ENCODE assay signal across 7 mouse cellular contexts in the genomic region with DNA sequence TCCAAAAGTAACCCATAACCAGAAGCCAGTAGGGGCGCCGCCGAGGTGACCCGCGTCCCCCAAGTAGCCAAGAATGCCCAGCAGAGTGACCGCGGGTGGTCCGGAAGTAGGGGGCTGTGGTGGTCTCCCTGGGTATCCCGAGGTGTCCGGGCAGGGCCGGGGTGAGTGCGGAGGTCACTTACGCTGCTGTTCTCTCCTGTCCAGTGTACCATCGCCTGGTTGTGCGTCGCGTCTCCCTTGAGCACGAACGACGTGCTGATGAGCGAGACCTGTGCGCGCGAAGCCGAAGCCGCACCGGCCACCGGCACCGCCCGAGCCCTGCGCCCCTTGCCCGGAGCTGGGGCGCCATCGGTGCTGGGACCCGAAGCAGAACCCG. TPM values are rescaled to one million over a fixed set of nuclear protein-coding genes. Genes with fewer than 3 reads are reported as not detected.
A peak's percentile ranks its signal among the peaks of the same experiment; 100 is the strongest.
DNase-seq lines count a peak whose midpoint lies in the region; ATAC-seq lines count a peak whose summit lies in the region.

No protein-coding gene starts in this region.

- peak overlapping the region; percentile 95 for H3K4me2 ChIP-seq in hindbrain, embryonic 13.5 days
- H3K4me2 ChIP-seq in midbrain, embryonic 11.5 days, result peak overlapping the region; percentile 99

- H3K9me3 ChIP-seq in embryonic facial prominence, embryonic 10.5 days, result no peaks in the 10 kb centered on the region
- no peaks in the 10 kb centered on the region for H3K9me3 ChIP-seq in hindbrain, embryonic 13.5 days
- no peaks in the 10 kb centered on the region for H3K9me3 ChIP-seq in midbrain, embryonic 11.5 days (ENCODE audit: control insufficient read depth, low read length)

- H3K27ac ChIP-seq in embryonic facial prominence, embryonic 10.5 days (replicated peaks), result peak overlapping the region; percentile 89
- peak overlapping the region; percentile 71; the same call in 1 of the 2 replicates for H3K27ac ChIP-seq in hindbrain, embryonic 13.5 days
- no peak overlapping the region for H3K27ac ChIP-seq in midbrain, embryonic 11.5 days (ENCODE audit: low read depth, low read length)

- H3K36me3 ChIP-seq in embryonic facial prominence, embryonic 10.5 days (replicated peaks), result no peaks in the 10 kb centered on the region
- no peaks in the 10 kb centered on the region for H3K36me3 ChIP-seq in hindbrain, embryonic 13.5 days
- H3K36me3 ChIP-seq in midbrain, embryonic 11.5 days (ENCODE audit: control insufficient read depth, insufficient read depth, low read length), result no peaks in the 10 kb centered on the region

- peak; percentile 37 for DNase-seq in left cerebral cortex, postnatal 4 days
- no peak for DNase-seq in left cerebral cortex, adult 11 months (ENCODE audit: low spot score)
- DNase-seq in embryonic facial prominence, embryonic 10.5 days (ENCODE audit: low spot score), result peak; percentile 70
- peak; percentile 95 for DNase-seq in midbrain, embryonic 11.5 days (ENCODE audit: low spot score, missing footprints)
- DNase-seq in frontal cortex, postnatal 36 days (ENCODE audit: low spot score in 2 of 2), result no peak
- DNase-seq in frontal cortex, postnatal 14 days (ENCODE audit: low spot score in 2 of 2), result no peak

- H3K27me3 ChIP-seq in embryonic facial prominence, embryonic 10.5 days (replicated peaks; ENCODE audit: low read depth, poor library complexity, severe bottlenecking), result peaks cover 76% of the 10 kb centered on the region
- peaks cover 45% of the 10 kb centered on the region for H3K27me3 ChIP-seq in hindbrain, embryonic 13.5 days
- H3K27me3 ChIP-seq in midbrain, embryonic 11.5 days (ENCODE audit: control insufficient read depth, insufficient read depth, low read length), result peaks cover 12% of the 10 kb centered on the region

- intact Hi-C loops in left cerebral cortex, postnatal 4 days (cut with DNase I), result loop anchor here (5.0 kb wide), 2 partner anchors 75 to 365 kb away; no protein-coding TSS in a partner anchor

- H3K4me1 ChIP-seq in embryonic facial prominence, embryonic 10.5 days, result peaks cover 46% of the 10 kb centered on the region
- H3K4me1 ChIP-seq in hindbrain, embryonic 13.5 days (replicated peaks), result peaks cover 49% of the 10 kb centered on the region
- peaks cover 19% of the 10 kb centered on the region for H3K4me1 ChIP-seq in midbrain, embryonic 11.5 days (ENCODE audit: control insufficient read depth, insufficient read depth, low read length)

- under 1% methylated on average over 36 of the region's 36 CpGs for WGBS in embryonic facial prominence, embryonic 10.5 days
- WGBS in hindbrain, embryonic 13.5 days, result under 1% methylated on average over 36 of the region's 36 CpGs
- under 1% methylated on average over 36 of the region's 36 CpGs for WGBS in midbrain, embryonic 11.5 days

- H3K4me3 ChIP-seq in embryonic facial prominence, embryonic 10.5 days, result peak overlapping the region; percentile 84
- H3K4me3 ChIP-seq in hindbrain, embryonic 13.5 days, result peak overlapping the region; percentile 76
- peak overlapping the region; percentile 72 for H3K4me3 ChIP-seq in midbrain, embryonic 11.5 days (ENCODE audit: low read depth, low read length)

- H3K9ac ChIP-seq in hindbrain, embryonic 13.5 days, result peak overlapping the region; percentile 93
- peak overlapping the region; percentile 90 for H3K9ac ChIP-seq in midbrain, embryonic 11.5 days (ENCODE audit: low read length)

- peak; percentile 32 for ATAC-seq in hindbrain, embryonic 13.5 days (ENCODE audit: low FRiP score)
- peak; percentile 28; the same call in 1 of the 2 replicates for ATAC-seq in midbrain, embryonic 11.5 days (ENCODE audit: low FRiP score)

RNA-seq across cellular contexts. Expression of a gene that starts 0.6 kb away (rescaled TPM):
- 10 to 100 TPM; 33.9 to 35.4 TPM for total RNA-seq in left cerebral cortex, postnatal 4 days (2021)
- 7.0 and 8.7 TPM in 2 replicates for polyA plus RNA-seq in embryonic facial prominence, embryonic 10.5 days (2016; fragmentation: Nextera tagmentation; extraction: Ambion mirVana)
- polyA plus RNA-seq in hindbrain, embryonic 13.5 days (2015; fragmentation: Nextera tagmentation; extraction: Ambion mirVana), result 11.7 and 12.6 TPM in 2 replicates
- polyA plus RNA-seq in midbrain, embryonic 11.5 days (2014; fragmentation: Nextera tagmentation; extraction: Ambion mirVana), result 6.7 and 7.3 TPM in 2 replicates

Comparison
In these comparisons a context has a peak if more than half of its experiments do, and no peak if none do; other contexts are left out.
1. DNase-seq: peak in left cerebral cortex, postnatal 4 days (single experiment), embryonic facial prominence, embryonic 10.5 days (single experiment) and midbrain, embryonic 11.5 days (single experiment); none in left cerebral cortex, adult 11 months (single experiment), frontal cortex, postnatal 36 days (0 of 2) and frontal cortex, postnatal 14 days (0 of 2).
2. Peak in every context shown above with its lines, with median percentiles within 50 percentile points of each other: H3K4me3 ChIP-seq.